Mouse (Mus musculus) MEL (cell line): ENCODE measurements around the gene Pdzph1. TPM values are rescaled to one million over a fixed set of nuclear protein-coding genes. Genes with fewer than 3 reads are reported as not detected.

Experiments
- DNase-seq: peaks from one replicate; pipeline ENCODE4 v3.0.0; 2011; ENCODE audit warnings: low read depth, low spot score
- H3K27ac ChIP-seq: 2 replicates; pipeline ENCODE4 v1.5.1; 2012; ENCODE audit warnings: low read depth, mild to moderate bottlenecking, control low read depth, low read length, moderate library complexity; ENCODE audit not compliant: control insufficient read depth
- H3K27me3 ChIP-seq, 2 experiments: fragments of 150-350 bp in 1 of 2; sonication (generic) in 1 of 2; 2 replicates each; pipeline ENCODE4 v1.6.1; 2012; ENCODE audit warnings: low read length in 2 of 2, mild to moderate bottlenecking in 2 of 2, improper control_type of control experiment in 1 of 2, moderate library complexity in 1 of 2; ENCODE audit not compliant: insufficient read depth in 2 of 2, control insufficient read depth in 1 of 2
- H3K36me3 ChIP-seq, 2 experiments: 2 replicates each; pipeline ENCODE4 v1.6.1; 2012 to 2014; ENCODE audit warnings: low read length in 2 of 2, improper control_type of control experiment in 1 of 2, inconsistent platforms in 1 of 2, mild to moderate bottlenecking in 1 of 2; ENCODE audit not compliant: insufficient read depth in 2 of 2, control insufficient read depth in 1 of 2
- H3K4me1 ChIP-seq, 2 experiments: fragments of 150-350 bp in 1 of 2; sonication (generic) in 1 of 2; 2 replicates each; pipeline ENCODE4 v1.6.1; 2012; ENCODE audit warnings: low read length in 2 of 2, improper control_type of control experiment in 1 of 2, mild to moderate bottlenecking in 1 of 2; ENCODE audit not compliant: insufficient read depth in 2 of 2, control insufficient read depth in 1 of 2
- H3K4me3 ChIP-seq, 2 experiments: fragments of 150-350 bp in 1 of 2; sonication (generic) in 1 of 2; 2 replicates each; pipeline ENCODE4 v1.5.1; 2012; ENCODE audit warnings: low read depth in 2 of 2, low read length in 2 of 2, mild to moderate bottlenecking in 2 of 2, moderate library complexity in 2 of 2, control low read depth in 1 of 2, improper control_type of control experiment in 1 of 2; ENCODE audit not compliant: control insufficient read depth in 1 of 2, insufficient read depth in 1 of 2
- H3K79me2 ChIP-seq: 2 replicates; pipeline ENCODE4 v1.6.1; 2012; ENCODE audit warnings: mild to moderate bottlenecking, low read length, moderate library complexity; ENCODE audit not compliant: control insufficient read depth, poor library complexity, insufficient read depth
- H3K9ac ChIP-seq: 2 replicates; pipeline ENCODE4 v1.6.1; 2012; ENCODE audit warnings: low read depth, mild to moderate bottlenecking, control low read depth, low read length, moderate library complexity; ENCODE audit not compliant: control insufficient read depth, poor library complexity, severe bottlenecking
- H3K9me3 ChIP-seq: fragments of 150-350 bp; sonication (generic); replicated peaks from 2 replicates; pipeline ENCODE4 v1.6.1; 2012; ENCODE audit warnings: mild to moderate bottlenecking, low read length, improper control_type of control experiment, moderate library complexity; ENCODE audit not compliant: insufficient read depth
- BHLHE40 ChIP-seq: IDR thresholded peaks from 2 replicates; pipeline ENCODE4 v1.6.1; 2012; ENCODE audit warnings: low read depth, mild to moderate bottlenecking, inconsistent platforms, low read length, improper control_type of control experiment, borderline replicate concordance
- CHD2 ChIP-seq: IDR thresholded peaks from 2 replicates; pipeline ENCODE4 v1.6.1; 2011; ENCODE audit warnings: low read length, improper control_type of control experiment
- EP300 ChIP-seq, 2 experiments: IDR thresholded peaks; 2 replicates each; pipeline ENCODE4 v1.6.1; 2011; ENCODE audit warnings: improper control_type of control experiment in 2 of 2, low read length in 2 of 2, low read depth in 1 of 2, mild to moderate bottlenecking in 1 of 2
- HCFC1 ChIP-seq: IDR thresholded peaks from 2 replicates; pipeline ENCODE4 v1.6.1; 2012; ENCODE audit warnings: low read depth, mild to moderate bottlenecking, inconsistent platforms, low read length, improper control_type of control experiment, moderate library complexity
- MAFK ChIP-seq: IDR thresholded peaks from 2 replicates; pipeline ENCODE4 v1.6.1; 2011; ENCODE audit warnings: low read depth, mild to moderate bottlenecking, low read length, improper control_type of control experiment, borderline replicate concordance
- MYC ChIP-seq: IDR thresholded peaks from 2 replicates; pipeline ENCODE4 v1.6.1; 2011; ENCODE audit warnings: low read depth, mild to moderate bottlenecking, low read length, improper control_type of control experiment, moderate library complexity
- NRF1 ChIP-seq: IDR thresholded peaks from 2 replicates; pipeline ENCODE4 v1.6.1; 2014; ENCODE audit warnings: low read depth, mild to moderate bottlenecking, inconsistent platforms, low read length, improper control_type of control experiment, moderate library complexity; ENCODE audit not compliant: poor library complexity, insufficient read depth, severe bottlenecking
- POLR2AphosphoS5 ChIP-seq: IDR thresholded peaks from 2 replicates; pipeline ENCODE4 v1.6.1; 2012; ENCODE audit warnings: low read depth, borderline replicate concordance, mild to moderate bottlenecking, inconsistent platforms, low read length, moderate library complexity, mixed read lengths
- RAD21 ChIP-seq: IDR thresholded peaks from 2 replicates; pipeline ENCODE4 v1.6.1; 2011; ENCODE audit warnings: mild to moderate bottlenecking, low read depth, low read length, improper control_type of control experiment
- RCOR1 ChIP-seq: IDR thresholded peaks from 2 replicates; pipeline ENCODE4 v1.6.1; 2012; ENCODE audit warnings: low read depth, mild to moderate bottlenecking, inconsistent platforms, low read length, improper control_type of control experiment
- SMC3 ChIP-seq: IDR thresholded peaks from 2 replicates; pipeline ENCODE4 v1.6.1; 2011; ENCODE audit warnings: low read depth, low read length, improper control_type of control experiment
- TAL1 ChIP-seq: IDR thresholded peaks from 2 replicates; pipeline ENCODE4 v1.6.1; 2012; ENCODE audit warnings: mild to moderate bottlenecking, inconsistent platforms, low read length, moderate library complexity, mixed read lengths
- UBTF ChIP-seq: IDR thresholded peaks from 2 replicates; pipeline ENCODE4 v1.6.1; 2012; ENCODE audit warnings: low read depth, mild to moderate bottlenecking, inconsistent platforms, low read length, improper control_type of control experiment, moderate library complexity, borderline replicate concordance; ENCODE audit not compliant: insufficient read depth
- ZKSCAN1 ChIP-seq: IDR thresholded peaks from 2 replicates; pipeline ENCODE4 v1.6.1; 2012; ENCODE audit warnings: low read depth, mild to moderate bottlenecking, inconsistent platforms, low read length, improper control_type of control experiment, moderate library complexity
- ZMIZ1 ChIP-seq: IDR thresholded peaks from 2 replicates; pipeline ENCODE4 v1.6.1; 2012; ENCODE audit warnings: low read depth, mild to moderate bottlenecking, inconsistent platforms, low read length, improper control_type of control experiment, moderate library complexity
- ZNF384 ChIP-seq: IDR thresholded peaks from 2 replicates; pipeline ENCODE4 v1.6.1; 2012; ENCODE audit warnings: low read depth, mild to moderate bottlenecking, inconsistent platforms, low read length, improper control_type of control experiment
- polyA plus RNA-seq, 2 experiments: library from polyadenylated mRNA; stranded (reverse) in 1 of 2; unstranded in 1 of 2; fragments of >175 nt in 1 of 2; fragments of >200 nt in 1 of 2; gene quantifications; 2 replicates each; pipeline versions ENCODE4 v1.2.1 to v1.2.4; 2012; ENCODE audit warnings: low replicate concordance in 2 of 2, low read depth in 1 of 2; ENCODE audit not compliant: insufficient read length in 2 of 2, insufficient read depth in 1 of 2, missing spikeins in 1 of 2
- total RNA-seq: library from RNA; depleted of rRNA; stranded (reverse); fragments of 300-350 nt; gene quantifications from 2 replicates; pipeline ENCODE4 v1.2.3, GENCODE M21; 2012

Gene Pdzph1
- total and polyA plus RNA-seq, 3 experiments, result 0.15 to 1.3 TPM; not detected in 1

- no peaks in the 10 kb centered on the region for H3K27me3 ChIP-seq
- H3K36me3 ChIP-seq, result no peaks in the 10 kb centered on the region
- DNase-seq, result no peak
- H3K79me2 ChIP-seq, result no peaks in the 10 kb centered on the region
- H3K9ac ChIP-seq, result no peak overlapping the region
- H3K9me3 ChIP-seq, result no peaks in the 10 kb centered on the region
- H3K4me3 ChIP-seq, result no peak overlapping the region
- no peaks in the 10 kb centered on the region for H3K4me1 ChIP-seq
- TF ChIP-seq TAL1, result no peak
- TF ChIP-seq BHLHE40, result no peak
- TF ChIP-seq UBTF, result no peak
- no peak for TF ChIP-seq ZKSCAN1
- no peak for TF ChIP-seq ZNF384
- H3K27ac ChIP-seq, result no peak overlapping the region
Observed at GRCm38 (mm10) chr17:58957055-58957454, 34.1 kb downstream of the Pdzph1 start.

- no peaks in the 10 kb centered on the region for H3K79me2 ChIP-seq
- H3K4me3 ChIP-seq, result no peak overlapping the region
- peaks cover 7 to 8% of the 10 kb centered on the region in 2 experiments; a peak in 3 of 4 replicates for H3K4me1 ChIP-seq
- peaks cover 0 to 10% of the 10 kb centered on the region in 2 experiments; a peak in 2 of 4 replicates for H3K36me3 ChIP-seq
- no peak overlapping the region for H3K9ac ChIP-seq
- no peak for DNase-seq
- TF ChIP-seq MYC (no peak), POLR2AphosphoS5 (no peak), TAL1 (no peak), ZKSCAN1 (no peak), CHD2 (no peak), RCOR1 (no peak), RAD21 (no peak), ZMIZ1 (no peak), EP300 (IDR thresholded peaks at IDR 0.05; ENCODE audit: low read depth in 1 of 2, low read length in 2 of 2) (no peak), SMC3 (no peak), NRF1 (no peak), MAFK (no peak), HCFC1 (no peak)
- no peaks in the 10 kb centered on the region for H3K9me3 ChIP-seq
- H3K27ac ChIP-seq, result no peak overlapping the region
- no peaks in the 10 kb centered on the region for H3K27me3 ChIP-seq
Observed at GRCm38 (mm10) chr17:58943015-58943822, 48.0 kb downstream of the Pdzph1 start.
